In genomic region chr2:83722936-83723335, GRCm38 (mm10) we compare ENCODE assay signal across 12 mouse cellular contexts. TPM values are rescaled to one million over a fixed set of nuclear protein-coding genes. Genes with fewer than 3 reads are reported as not detected.
DNase-seq lines count a peak whose midpoint lies in the region; ATAC-seq lines count a peak whose summit lies in the region.
"Had no signal": no experiment of that assay in that cellular context is flagged by ENCODE, and none has a peak within 500 bp of the region (broad histone marks: within the 10 kb centered on the region; RNA-seq: fewer than 3 reads in every experiment).

No protein-coding gene starts in this region.

- no peak overlapping the region for H3K9ac ChIP-seq in heart, embryonic 15.5 days
- H3K9ac ChIP-seq in lung, embryonic 16.5 days (ENCODE audit: low read length) = no peak overlapping the region
- H3K9ac ChIP-seq in embryonic facial prominence, embryonic 13.5 days = no peak overlapping the region
- H3K9ac ChIP-seq in stomach, embryonic 14.5 days (replicated peaks; ENCODE audit: low read depth, low read length) = no peak overlapping the region

- no peak for ATAC-seq in heart, embryonic 15.5 days (replicated peaks; ENCODE audit: insufficient number of reproducible peaks, insufficient read depth, low FRiP score, low read depth)
- ATAC-seq in lung, embryonic 16.5 days (ENCODE audit: low read depth) = no peak
- ATAC-seq in embryonic facial prominence, embryonic 13.5 days (ENCODE audit: insufficient number of reproducible peaks, insufficient read depth, low FRiP score, low TSS enrichment, low read depth) = no peak
- ATAC-seq in stomach, embryonic 14.5 days (ENCODE audit: insufficient number of reproducible peaks, insufficient read depth, low FRiP score, low read depth) = no peak

- peak overlapping the region; percentile 83; the same call in 1 of the 2 replicates for H3K4me2 ChIP-seq in heart, embryonic 15.5 days
- peak overlapping the region; percentile 82; the same call in 1 of the 2 replicates for H3K4me2 ChIP-seq in lung, embryonic 16.5 days (ENCODE audit: low read depth, low read length)
- peak overlapping the region; percentile 71 for H3K4me2 ChIP-seq in embryonic facial prominence, embryonic 13.5 days
- peak overlapping the region; percentile 58; the same call in 1 of the 2 replicates for H3K4me2 ChIP-seq in stomach, embryonic 14.5 days (replicated peaks; ENCODE audit: low read depth, low read length)

- no peak overlapping the region for H3K4me3 ChIP-seq in heart, embryonic 15.5 days
- no peak overlapping the region for H3K4me3 ChIP-seq in lung, embryonic 16.5 days (ENCODE audit: low read length)
- peak overlapping the region; percentile 82; the same call in 1 of the 2 replicates for H3K4me3 ChIP-seq in embryonic facial prominence, embryonic 13.5 days
- no peak overlapping the region for H3K4me3 ChIP-seq in stomach, embryonic 14.5 days (ENCODE audit: low read depth, low read length)

- no peaks in the 10 kb centered on the region for H3K27me3 ChIP-seq in heart, embryonic 15.5 days
- H3K27me3 ChIP-seq in lung, embryonic 16.5 days (ENCODE audit: control insufficient read depth, insufficient read depth, low read depth, low read length) = no peaks in the 10 kb centered on the region
- no peaks in the 10 kb centered on the region for H3K27me3 ChIP-seq in embryonic facial prominence, embryonic 13.5 days
- no peaks in the 10 kb centered on the region for H3K27me3 ChIP-seq in stomach, embryonic 14.5 days (ENCODE audit: control insufficient read depth, insufficient read depth, low read length)

- H3K4me1 ChIP-seq in heart, embryonic 15.5 days (replicated peaks) = peaks cover 22% of the 10 kb centered on the region
- H3K4me1 ChIP-seq in lung, embryonic 16.5 days (replicated peaks; ENCODE audit: control insufficient read depth, insufficient read depth, low read length) = peaks cover 20% of the 10 kb centered on the region
- H3K4me1 ChIP-seq in embryonic facial prominence, embryonic 13.5 days = peaks cover 23% of the 10 kb centered on the region
- H3K4me1 ChIP-seq in stomach, embryonic 14.5 days (ENCODE audit: control insufficient read depth, insufficient read depth, low read length) = peaks cover 11% of the 10 kb centered on the region; the same call in 1 of the 2 replicates

- no peaks in the 10 kb centered on the region for H3K36me3 ChIP-seq in heart, embryonic 15.5 days
- H3K36me3 ChIP-seq in lung, embryonic 16.5 days (ENCODE audit: control insufficient read depth, insufficient read depth, low read length) = no peaks in the 10 kb centered on the region
- H3K36me3 ChIP-seq in embryonic facial prominence, embryonic 13.5 days = no peaks in the 10 kb centered on the region
- no peaks in the 10 kb centered on the region for H3K36me3 ChIP-seq in stomach, embryonic 14.5 days (ENCODE audit: control insufficient read depth, insufficient read depth, low read length)

- DNase-seq in heart, adult 8-10 months (ENCODE audit: low spot score) = no peak
- no peak for DNase-seq in lung, postnatal 25 days (ENCODE audit: low spot score)
- no peak for DNase-seq in frontal cortex, postnatal 10 days (ENCODE audit: low spot score in 2 of 2)
- DNase-seq in ovary, postnatal 10 days (ENCODE audit: low spot score) = no peak
- DNase-seq: adrenal gland, postnatal 25 days; heart, postnatal 36 days; lung, adult 2 months; thymus, adult 2 months had no signal

- peak overlapping the region; percentile 96; the same call in 1 of the 2 replicates for H3K27ac ChIP-seq in heart, embryonic 15.5 days
- peak overlapping the region; percentile 93; the same call in 1 of the 2 replicates for H3K27ac ChIP-seq in lung, embryonic 16.5 days (ENCODE audit: low read length)
- peak overlapping the region; percentile 99 for H3K27ac ChIP-seq in embryonic facial prominence, embryonic 13.5 days
- H3K27ac ChIP-seq in stomach, embryonic 14.5 days (ENCODE audit: low read length) = peak overlapping the region; percentile 97; the same call in 1 of the 2 replicates

- H3K9me3 ChIP-seq in heart, embryonic 15.5 days (replicated peaks) = no peaks in the 10 kb centered on the region
- no peaks in the 10 kb centered on the region for H3K9me3 ChIP-seq in lung, embryonic 16.5 days (ENCODE audit: control insufficient read depth, low read length)
- H3K9me3 ChIP-seq in embryonic facial prominence, embryonic 13.5 days = no peaks in the 10 kb centered on the region
- H3K9me3 ChIP-seq in stomach, embryonic 14.5 days (ENCODE audit: control insufficient read depth, low read depth, low read length) = no peaks in the 10 kb centered on the region

RNA-seq across cellular contexts. Expression of gene Itgav, which starts 1.3 kb away (rescaled TPM):
- polyA plus RNA-seq in heart, embryonic 15.5 days (2015; fragmentation: Nextera tagmentation; extraction: Ambion mirVana) = 54.0 and 58.7 TPM in 2 replicates
- 10 to 100 TPM; 33.9 to 39.6 (median 36.0) TPM for total RNA-seq in heart, adult 8-10 months (2022)
- 72.6 and 75.3 TPM in 2 replicates for polyA plus RNA-seq in lung, embryonic 16.5 days (2015; fragmentation: Nextera tagmentation; extraction: Ambion mirVana)
- 79.6 and 92.9 TPM in 2 replicates for polyA plus RNA-seq in embryonic facial prominence, embryonic 13.5 days (2015; fragmentation: Nextera tagmentation; extraction: Ambion mirVana)
- polyA plus RNA-seq in stomach, embryonic 14.5 days (2014; fragmentation: Nextera tagmentation; extraction: Ambion mirVana) = 96.2 and 106 TPM in 2 replicates
